Mouse (Mus musculus) C2C12 (cell line): ENCODE results near the gene Abcg5. TPM values are rescaled to one million over a fixed set of nuclear protein-coding genes. Genes with fewer than 3 reads are reported as not detected.

Experiments used
- H3K27me3 ChIP-seq: one replicate; pipeline ENCODE4 v1.6.1; 2011; ENCODE audit not compliant: control insufficient read depth, insufficient read depth, insufficient read length
- H3K36me3 ChIP-seq: one replicate; pipeline ENCODE4 v1.6.1; 2011; ENCODE audit not compliant: control insufficient read depth, insufficient read depth
- H3K4me3 ChIP-seq: one replicate; pipeline ENCODE4 v1.5.1; 2011; ENCODE audit warnings: mild to moderate bottlenecking, control low read depth; ENCODE audit not compliant: poor library complexity, insufficient read depth, severe bottlenecking
- H3K79me2 ChIP-seq: one replicate; pipeline ENCODE4 v1.6.1; 2011; ENCODE audit not compliant: control insufficient read depth, insufficient read depth
- H3K79me3 ChIP-seq: one replicate; pipeline ENCODE4 v1.6.1; 2011; ENCODE audit warnings: low read depth, control low read depth
- H3ac ChIP-seq: one replicate; pipeline ENCODE3; 2011; ENCODE audit warnings: low read depth; ENCODE audit not compliant: control insufficient read depth, insufficient read length
- CEBPB ChIP-seq: IDR thresholded peaks from one replicate; pipeline ENCODE4 v1.6.1; 2011; ENCODE audit warnings: low read depth, mild to moderate bottlenecking, control low read depth, moderate library complexity
- CTCF ChIP-seq: IDR thresholded peaks from one replicate; pipeline ENCODE4 v1.5.1; 2011; ENCODE audit not compliant: control insufficient read depth, insufficient read depth, insufficient read length
- FOSL1 ChIP-seq: IDR thresholded peaks from one replicate; pipeline ENCODE4 v1.8.0; 2011; ENCODE audit warnings: mild to moderate bottlenecking, low read length; ENCODE audit not compliant: poor library complexity, insufficient read depth, severe bottlenecking
- MAX ChIP-seq: IDR thresholded peaks from one replicate; pipeline ENCODE4 v1.6.1; 2011; ENCODE audit warnings: mild to moderate bottlenecking, control low read depth
- MYOD1 ChIP-seq: IDR thresholded peaks from one replicate; pipeline ENCODE4 v1.6.1; 2011; ENCODE audit warnings: low read depth; ENCODE audit not compliant: control insufficient read depth, insufficient read length
- MYOG ChIP-seq: IDR thresholded peaks from one replicate; pipeline ENCODE4 v1.6.1; 2011; ENCODE audit not compliant: control insufficient read depth, insufficient read length; ENCODE audit errors: extremely low read depth
- USF1 ChIP-seq: IDR thresholded peaks from one replicate; pipeline ENCODE4 v1.6.1; 2011; ENCODE audit warnings: low read depth, mild to moderate bottlenecking, control low read depth, moderate library complexity
- polyA plus RNA-seq: library from polyadenylated mRNA; unstranded; fragments of >200 nt; fragmentation: generic; extraction: Trizol; gene quantifications from one replicate; pipeline ENCODE4 v1.2.1, GENCODE M21; 2012; ENCODE audit warnings: missing spikeins

Gene Abcg5
- polyA plus RNA-seq, 1 experiment: not detected

GRCm38 (mm10) chr17:84713563-84714164 lies 30.9 kb upstream of the Abcg5 start:
- no peaks in the 10 kb centered on the region for H3K79me3 ChIP-seq
- H3K36me3 ChIP-seq: peaks cover 61% of the 10 kb centered on the region
- H3ac ChIP-seq: no peak overlapping the region
- H3K79me2 ChIP-seq: no peaks in the 10 kb centered on the region
- H3K4me3 ChIP-seq: no peak overlapping the region
- TF ChIP-seq FOSL1 (no peak), MYOG (no peak), USF1 (no peak), MAX (no peak), MYOD1 (no peak), CTCF (no peak), CEBPB (no peak)
- H3K27me3 ChIP-seq: no peaks in the 10 kb centered on the region

DNA sequence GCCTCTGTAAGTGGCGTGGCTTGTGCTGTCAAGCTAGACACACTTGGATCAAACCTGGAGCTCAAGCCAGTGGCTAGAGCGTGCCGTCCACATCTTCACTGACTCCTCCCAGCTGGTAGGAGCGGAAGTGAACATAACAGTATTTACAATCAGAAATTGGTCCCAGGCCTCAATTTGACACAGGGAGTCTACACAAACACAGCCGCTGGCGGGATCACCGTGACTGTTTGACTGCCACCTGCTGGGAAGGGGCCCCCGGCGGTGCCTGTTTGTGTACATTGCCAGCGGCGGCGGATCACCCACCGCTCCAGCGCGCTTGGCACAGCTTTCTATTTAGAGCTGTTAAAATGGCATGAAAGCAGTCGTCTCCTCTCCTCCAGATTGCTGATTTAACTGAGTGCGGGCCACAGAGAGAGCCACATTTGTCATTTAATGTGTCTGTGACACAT lies 26.6 kb upstream of the Abcg5 start:
- no peak for TF ChIP-seq USF1
- no peak for TF ChIP-seq CEBPB
- no peak for TF ChIP-seq MYOD1
- no peak for TF ChIP-seq MYOG
- TF ChIP-seq FOSL1: no peak
- TF ChIP-seq CTCF: no peak
- no peak for TF ChIP-seq MAX
- H3K36me3 ChIP-seq: peaks cover 76% of the 10 kb centered on the region
- no peaks in the 10 kb centered on the region for H3K79me3 ChIP-seq
- no peaks in the 10 kb centered on the region for H3K27me3 ChIP-seq
- no peaks in the 10 kb centered on the region for H3K79me2 ChIP-seq
- no peak overlapping the region for H3ac ChIP-seq
- H3K4me3 ChIP-seq: no peak overlapping the region

- TF ChIP-seq FOSL1 (no peak), CEBPB (no peak), USF1 (no peak), MYOD1 (no peak), MYOG (no peak), MAX (no peak), CTCF (no peak)
- no peaks in the 10 kb centered on the region for H3K79me2 ChIP-seq
- H3K36me3 ChIP-seq: peaks cover 78% of the 10 kb centered on the region
- H3K4me3 ChIP-seq: no peak overlapping the region
- no peaks in the 10 kb centered on the region for H3K79me3 ChIP-seq
- no peaks in the 10 kb centered on the region for H3K27me3 ChIP-seq
- no peak overlapping the region for H3ac ChIP-seq
Observed at GRCm38 (mm10) chr17:84708818-84709217, 26.0 kb upstream of the Abcg5 start.

- Histone ChIP-seq H3K4me3 (no peak overlapping the region), H3K36me3 (peaks cover 66% of the 10 kb centered on the region), H3K79me2 (no peaks in the 10 kb centered on the region), H3ac (no peak overlapping the region), H3K79me3 (no peaks in the 10 kb centered on the region), H3K27me3 (no peaks in the 10 kb centered on the region)
- TF ChIP-seq MAX: no peak
- no peak for TF ChIP-seq FOSL1
- no peak for TF ChIP-seq MYOD1
Observed at GRCm38 (mm10) chr17:84707407-84707806, 24.6 kb upstream of the Abcg5 start.

GRCm38 (mm10) chr17:84698727-84699126 lies 15.9 kb upstream of the Abcg5 start:
- H3K4me3 ChIP-seq: no peak overlapping the region
- H3K79me3 ChIP-seq: no peaks in the 10 kb centered on the region
- H3K79me2 ChIP-seq: no peaks in the 10 kb centered on the region
- no peak overlapping the region for H3ac ChIP-seq
- peaks cover 14% of the 10 kb centered on the region for H3K27me3 ChIP-seq
- TF ChIP-seq CEBPB (no peak), CTCF (peak; percentile 76)
- peaks cover under 1% of the 10 kb centered on the region for H3K36me3 ChIP-seq

- Histone ChIP-seq H3K27me3 (peaks cover 14% of the 10 kb centered on the region), H3K79me3 (no peaks in the 10 kb centered on the region)
Observed at GRCm38 (mm10) chr17:84696537-84696936, 13.7 kb upstream of the Abcg5 start.

More at GRCm38 (mm10) chr17:84696537-84696936, 13.7 kb upstream of the Abcg5 start:
- Histone ChIP-seq H3K4me3 (no peak overlapping the region), H3ac (no peak overlapping the region), H3K36me3 (no peaks in the 10 kb centered on the region), H3K79me2 (no peaks in the 10 kb centered on the region)
- TF ChIP-seq USF1: no peak
- TF ChIP-seq MAX: no peak
- no peak for TF ChIP-seq MYOG
- TF ChIP-seq CEBPB: no peak
- TF ChIP-seq CTCF: no peak
- no peak for TF ChIP-seq MYOD1
- no peak for TF ChIP-seq FOSL1
